Mouse (Mus musculus): ENCODE measurements around the gene Vstm2l. TPM values are rescaled to one million over a fixed set of nuclear protein-coding genes. Genes with fewer than 3 reads are reported as not detected.

The Vstm2l gene
- not detected for polyA plus RNA-seq (2017; shearing (Covaris generic))

- ATAC-seq: no peak
Observed at GRCm38 (mm10) chr2:157914105-157914764, at the start of gene Vstm2l. TSS of gene Vstm2l (plus strand) at chr2:157914653.

GRCm38 (mm10) chr2:157867126-157867525, 47.3 kb upstream of the Vstm2l start:
- ATAC-seq: no peak

GRCm38 (mm10) chr2:157870247-157870646, 44.2 kb upstream of the Vstm2l start:
- ATAC-seq: no peak

- ATAC-seq: no peak
Observed at GRCm38 (mm10) chr2:157873223-157873622, 41.2 kb upstream of the Vstm2l start.

- ATAC-seq: no peak
Observed at GRCm38 (mm10) chr2:157873691-157874090, 40.8 kb upstream of the Vstm2l start.

GRCm38 (mm10) chr2:157875111-157875510, 39.3 kb upstream of the Vstm2l start:
- ATAC-seq: no peak

- ATAC-seq: no peak
Observed at GRCm38 (mm10) chr2:157877394-157877793, 37.1 kb upstream of the Vstm2l start.

- ATAC-seq: no peak
Observed at GRCm38 (mm10) chr2:157877967-157878366, 36.5 kb upstream of the Vstm2l start.

GRCm38 (mm10) chr2:157881939-157882338, 32.5 kb upstream of the Vstm2l start:
- ATAC-seq: no peak

- peak; percentile 54 for ATAC-seq
Observed at GRCm38 (mm10) chr2:157887275-157888025, 27.0 kb upstream of the Vstm2l start.

GRCm38 (mm10) chr2:157891166-157891565, 23.3 kb upstream of the Vstm2l start:
- ATAC-seq: no peak

- ATAC-seq: no peak
Observed at GRCm38 (mm10) chr2:157897131-157897530, 17.3 kb upstream of the Vstm2l start.

GRCm38 (mm10) chr2:157913204-157913636, 1.2 kb upstream of the Vstm2l start:
- ATAC-seq: no peak

GRCm38 (mm10) chr2:157913705-157914104, 748 bp upstream of the Vstm2l start:
- no peak for ATAC-seq

GRCm38 (mm10) chr2:157914889-157915517, 550 bp downstream of the Vstm2l start:
- no peak for ATAC-seq

GRCm38 (mm10) chr2:157918529-157918928, 4.1 kb downstream of the Vstm2l start:
- no peak for ATAC-seq

- no peak for ATAC-seq
Observed at GRCm38 (mm10) chr2:157921551-157921950, 7.1 kb downstream of the Vstm2l start.

GRCm38 (mm10) chr2:157923406-157923805, 9.0 kb downstream of the Vstm2l start:
- no peak for ATAC-seq

- ATAC-seq: no peak
Observed at GRCm38 (mm10) chr2:157924504-157924903, 10.1 kb downstream of the Vstm2l start.

- no peak for ATAC-seq
Observed at GRCm38 (mm10) chr2:157926502-157926901, 12.0 kb downstream of the Vstm2l start.

GRCm38 (mm10) chr2:157926927-157927326, 12.5 kb downstream of the Vstm2l start:
- ATAC-seq: no peak

GRCm38 (mm10) chr2:157927397-157927796, 12.9 kb downstream of the Vstm2l start:
- no peak for ATAC-seq

- ATAC-seq: no peak
Observed at GRCm38 (mm10) chr2:157927815-157928214, 13.4 kb downstream of the Vstm2l start.

GRCm38 (mm10) chr2:157932655-157933054, 18.2 kb downstream of the Vstm2l start:
- ATAC-seq: no peak

Data from CD4-positive, CD25-positive, alpha-beta regulatory T cell, adult 4 months (primary cell).